Mouse (Mus musculus) testis, adult 2 months (tissue): Measurements from ENCODE around the gene Pecam1.

ENCODE experiments used
- CTCF ChIP-seq: fragments of 200-500 bp; IDR thresholded peaks from 2 replicates; pipeline ENCODE4 v1.5.1; 2012; ENCODE audit warnings: low read depth, mild to moderate bottlenecking, inconsistent platforms, low read length, moderate library complexity; ENCODE audit not compliant: control insufficient read depth, insufficient read depth, insufficient replicate concordance
- POLR2A ChIP-seq: fragments of 200-500 bp; IDR thresholded peaks from 2 replicates; pipeline ENCODE4 v1.6.1; 2012; ENCODE audit warnings: low read depth, mild to moderate bottlenecking, inconsistent platforms, low read length, moderate library complexity; ENCODE audit not compliant: control insufficient read depth

DNA sequence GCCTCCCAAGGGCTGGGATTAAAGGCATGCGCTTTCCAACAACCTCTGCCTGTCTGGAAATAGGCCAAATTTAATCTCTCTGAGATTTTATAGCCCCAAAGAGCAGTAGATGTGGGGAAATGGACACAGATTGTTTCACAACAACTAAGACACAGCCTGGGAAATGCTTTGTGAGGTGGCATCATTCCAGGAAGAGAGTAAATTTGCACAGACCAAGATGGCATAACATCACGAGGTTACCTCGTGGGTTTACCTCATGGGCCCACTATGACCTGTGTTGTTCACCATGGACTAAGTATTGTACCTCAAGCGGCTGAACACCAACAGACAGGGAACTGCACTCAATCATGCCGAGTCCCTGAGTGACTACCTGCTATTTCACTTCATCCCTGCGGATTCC is 52.1 kb downstream of the Pecam1 start:
- TF ChIP-seq POLR2A (no peak), CTCF (no peak)
